Mouse (Mus musculus) retina, embryonic 14.5 days (tissue): ENCODE measurements at regions not wholly inside any gene's neighbourhood (a gene's known extent, or its start where the extent isn't known, plus 50 kb on each side); places are given as distances from the start of the nearest gene placed in this dataset.

Source experiments
- DNase-seq: peaks from one replicate; pipeline ENCODE4 v3.0.0-alpha.2; 2015; ENCODE audit warnings: low spot score

DNA sequence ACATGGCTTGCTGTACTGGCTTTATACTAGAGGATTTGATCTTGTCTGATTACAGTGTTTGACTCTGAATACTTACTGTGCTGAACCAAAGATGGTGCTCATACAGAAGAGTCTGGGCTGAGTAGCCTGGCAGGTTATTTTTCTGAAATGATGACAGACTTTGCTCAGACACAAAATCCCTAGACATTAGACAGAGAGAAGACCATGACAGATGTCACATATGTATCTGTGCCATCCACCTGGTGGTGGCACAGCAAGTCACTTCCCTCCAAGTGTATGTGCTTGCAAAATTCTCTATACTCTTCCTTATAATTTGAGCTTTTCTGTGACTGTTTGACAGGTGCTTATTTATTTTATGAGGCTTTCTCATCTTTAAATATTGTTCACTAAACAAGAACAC is 80.7 kb downstream of the Gm7361 start:
- no peak for DNase-seq

DNA sequence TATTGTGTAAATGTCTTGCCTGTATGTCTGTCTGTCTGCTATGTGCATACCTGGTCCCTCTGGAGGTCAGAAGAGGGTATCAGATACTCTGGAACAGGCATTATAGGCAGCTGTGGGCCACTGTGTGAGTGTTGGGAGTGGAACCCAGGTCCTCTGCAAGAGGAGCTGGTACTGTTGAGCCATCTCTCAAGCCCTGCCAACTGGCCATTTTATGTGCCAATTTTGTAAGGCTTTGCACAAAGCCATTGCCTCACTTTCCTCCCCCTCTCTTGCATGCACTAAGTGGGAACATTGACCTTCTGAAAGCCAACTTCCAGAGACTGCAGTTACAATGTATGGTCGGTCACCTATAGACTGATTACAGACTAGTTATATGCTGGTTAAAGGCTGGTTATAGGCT is 81.8 kb downstream of the Gm7361 start:
- DNase-seq = no peak

DNA sequence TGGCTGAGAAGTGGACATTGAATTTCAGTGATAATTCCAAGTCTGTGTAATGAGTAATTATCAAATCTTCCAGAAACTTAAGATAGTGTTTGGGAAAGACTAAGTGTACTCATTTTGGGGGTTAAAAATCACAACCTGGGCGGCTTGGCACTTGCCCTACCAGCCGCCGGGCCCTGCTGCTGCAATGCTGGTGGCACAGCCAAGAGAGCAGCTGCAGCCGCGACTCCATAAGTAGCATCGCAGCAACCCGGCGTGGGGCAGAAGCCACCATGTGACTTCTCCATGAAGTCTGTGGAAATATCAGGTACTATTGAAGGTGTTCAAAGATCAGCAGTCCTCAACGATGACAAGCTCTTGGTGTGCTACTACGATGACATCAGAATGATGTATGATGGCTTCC is 97.7 kb downstream of the Gm7361 start:
- no peak for DNase-seq

DNA sequence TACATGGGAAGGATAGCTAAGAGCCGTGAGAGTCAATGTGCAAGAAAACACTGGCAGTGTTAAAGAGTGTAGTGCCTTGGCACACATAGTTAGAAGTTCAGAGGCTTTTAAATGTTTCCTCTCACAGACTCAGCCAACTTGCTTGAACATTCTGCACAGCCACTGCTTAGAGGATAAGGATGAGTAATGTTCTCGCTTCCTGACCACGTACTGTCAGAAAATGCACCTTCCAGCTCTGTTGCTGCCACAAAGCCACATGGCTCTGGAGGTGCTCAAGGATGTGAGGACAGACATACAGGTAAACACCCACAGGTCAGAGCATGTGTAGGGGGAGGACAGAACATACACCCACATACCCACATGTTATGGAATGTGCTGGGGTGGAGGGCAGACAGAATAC is 101.6 kb downstream of the Gm7361 start:
- DNase-seq = no peak

DNA sequence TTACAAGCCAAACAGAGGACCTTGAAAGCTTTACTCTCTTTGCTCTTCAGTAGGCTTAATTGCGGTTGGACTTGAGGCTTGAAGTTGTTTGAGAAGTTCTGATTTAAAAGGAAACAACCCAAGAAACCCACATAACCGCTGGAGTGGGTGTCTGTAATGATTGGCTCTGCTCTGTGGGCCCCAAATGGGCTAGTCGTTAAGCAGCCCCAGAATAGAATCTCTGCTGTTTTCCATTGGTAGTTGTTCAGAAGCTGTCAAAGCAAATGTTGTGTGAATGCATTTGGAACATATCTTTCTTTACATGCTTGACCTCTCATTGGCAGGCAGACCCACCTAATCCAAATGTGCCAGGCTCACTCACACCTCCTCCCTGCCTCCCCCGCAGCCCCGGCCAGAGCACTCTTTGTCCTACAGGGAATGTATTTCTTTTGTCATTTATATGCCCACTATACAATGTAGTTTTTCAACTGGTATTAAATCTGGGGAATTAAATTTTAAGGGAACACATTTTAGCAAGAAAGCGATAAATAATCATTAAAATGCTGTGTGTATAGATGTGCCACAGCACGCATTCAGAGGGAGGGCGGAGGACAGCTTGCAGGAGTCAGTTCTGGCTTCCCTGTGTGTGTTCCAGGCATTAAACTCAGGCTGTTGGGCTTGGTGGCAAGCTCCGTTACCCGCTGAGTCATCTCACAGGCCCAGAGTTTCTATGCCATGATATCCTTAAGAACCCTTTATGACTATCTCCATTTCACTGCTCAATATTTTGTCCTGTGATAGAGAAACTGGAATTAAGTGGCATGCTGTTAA is 116.9 kb downstream of the Gm7361 start:
- no peak for DNase-seq

DNA sequence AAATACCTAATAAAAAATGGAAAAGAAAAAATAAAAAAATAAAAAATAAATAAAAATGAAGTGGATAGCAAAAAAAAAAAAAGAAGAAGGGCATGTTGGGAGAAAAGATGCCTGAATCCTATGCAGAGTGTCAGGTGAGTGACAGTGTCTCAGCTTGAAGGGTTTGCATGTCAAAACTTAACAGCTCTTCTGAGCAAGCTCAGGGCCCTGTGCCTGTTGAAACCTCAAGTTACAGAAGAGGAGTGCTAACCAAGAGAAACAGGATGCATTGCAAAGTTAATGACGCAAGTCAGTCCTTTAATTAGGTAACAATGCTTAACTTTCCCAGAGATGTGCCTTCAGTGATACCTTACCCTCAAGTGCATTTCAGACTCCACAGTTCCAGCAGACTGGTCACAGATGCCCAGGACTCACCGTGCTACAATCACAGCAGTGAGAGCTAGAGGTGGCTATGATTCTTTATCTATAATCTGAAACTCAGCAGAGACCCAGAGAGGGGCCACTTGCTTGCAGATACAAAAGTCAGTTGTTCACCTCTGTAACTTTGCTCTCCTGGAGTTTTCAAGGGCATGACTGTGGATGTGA is 149.7 kb downstream of the Gm7361 start:
- no peak for DNase-seq

DNA sequence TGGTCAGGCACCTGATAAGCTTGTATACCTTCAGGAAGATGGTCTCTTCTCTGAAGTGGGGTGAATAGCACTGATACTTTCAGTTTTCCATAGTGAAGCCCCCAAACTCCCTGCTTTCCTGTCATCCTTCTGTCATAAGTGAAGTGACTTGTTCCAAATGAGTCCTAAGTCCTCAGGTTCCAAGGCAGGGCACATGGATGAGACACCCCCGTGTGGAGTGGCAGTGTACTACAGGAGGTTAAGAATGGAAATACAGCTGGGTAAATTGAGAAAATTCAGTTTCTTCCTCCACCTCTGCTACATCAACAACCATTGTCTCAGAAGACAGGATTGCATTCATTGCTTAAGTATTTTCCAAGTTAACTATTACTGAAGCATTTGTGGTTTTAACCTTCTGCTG is 155.7 kb downstream of the Gm7361 start:
- DNase-seq = peak; percentile 12

DNA sequence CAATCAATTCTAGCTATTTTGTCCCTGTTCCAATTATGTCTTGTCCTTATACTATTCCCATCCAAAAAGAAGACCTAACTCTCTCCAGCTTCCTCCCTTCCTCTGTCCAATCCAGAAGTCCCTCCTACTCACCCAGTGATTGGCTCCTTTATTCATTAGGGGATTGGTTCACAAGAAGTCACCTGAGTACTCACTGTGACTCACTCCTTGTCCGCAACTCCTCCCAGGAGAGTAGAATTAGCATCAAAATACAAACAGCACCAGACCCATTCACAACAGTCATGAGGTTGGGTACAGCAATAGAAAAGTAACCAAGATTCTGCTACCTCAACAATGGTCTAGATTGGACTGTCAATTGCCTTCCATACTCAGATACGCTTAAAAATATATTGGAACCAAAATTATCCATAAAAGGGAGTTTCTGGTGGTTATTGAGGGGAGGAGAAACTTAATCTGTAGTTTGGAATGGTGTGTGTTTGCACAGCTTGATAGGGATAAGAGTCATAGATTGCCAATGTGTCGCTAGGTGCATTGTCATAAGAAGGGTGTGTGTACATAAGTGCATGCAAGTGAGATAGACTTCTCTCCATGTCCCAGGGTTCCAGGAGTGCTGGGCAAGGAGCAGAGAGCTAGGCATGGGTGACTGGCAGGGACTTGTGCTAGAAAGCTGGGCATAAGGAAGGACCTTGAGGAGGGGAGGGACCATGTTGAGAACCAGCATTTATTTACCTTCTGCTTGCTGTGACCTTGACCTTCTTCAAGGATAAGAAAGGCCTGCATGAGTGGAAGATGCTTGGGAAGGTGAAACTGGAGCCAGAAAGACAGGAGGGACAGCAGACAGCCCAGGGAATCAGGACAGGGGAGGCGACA is 187.1 kb downstream of the Gm7361 start:
- DNase-seq = no peak

DNA sequence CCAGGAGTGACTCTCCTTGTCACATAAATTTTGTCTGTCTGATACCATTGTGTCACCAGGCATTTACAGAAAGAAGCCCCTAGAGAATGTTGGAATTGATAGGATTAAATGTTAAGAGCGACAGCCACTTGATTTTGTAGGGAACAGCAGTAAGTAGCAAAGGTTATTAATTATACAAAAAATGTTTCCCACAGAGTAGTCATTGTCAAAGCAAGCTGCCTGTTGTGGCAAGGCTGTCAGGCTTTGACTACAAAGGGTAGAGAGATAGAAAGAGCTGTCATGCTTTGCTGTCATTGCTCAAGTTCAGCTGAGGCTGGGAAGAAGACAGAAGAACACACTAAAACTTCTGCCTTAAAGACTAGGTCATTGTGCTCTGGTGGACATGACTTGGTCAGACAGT is 193.8 kb downstream of the Gm7361 start:
- DNase-seq = no peak

DNA sequence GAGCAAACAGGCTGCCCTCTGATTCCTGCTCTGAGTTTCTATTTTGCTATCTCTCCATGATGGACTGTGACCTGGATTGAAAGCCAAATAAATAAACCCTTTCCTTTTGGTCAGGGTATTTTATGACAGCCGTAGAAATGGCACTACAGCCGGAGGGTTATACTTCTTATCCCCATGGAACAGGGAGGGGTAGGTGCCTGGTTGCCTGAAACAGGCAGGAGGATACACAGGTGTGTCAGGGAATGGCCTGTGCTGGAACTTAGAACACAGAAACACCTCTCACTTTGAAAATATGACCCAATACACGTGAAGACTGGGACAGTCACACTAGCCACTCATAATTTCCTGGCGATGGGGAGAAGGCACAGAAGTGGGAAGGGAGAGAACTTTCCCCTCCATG is 200.1 kb downstream of the Gm7361 start:
- no peak for DNase-seq

DNA sequence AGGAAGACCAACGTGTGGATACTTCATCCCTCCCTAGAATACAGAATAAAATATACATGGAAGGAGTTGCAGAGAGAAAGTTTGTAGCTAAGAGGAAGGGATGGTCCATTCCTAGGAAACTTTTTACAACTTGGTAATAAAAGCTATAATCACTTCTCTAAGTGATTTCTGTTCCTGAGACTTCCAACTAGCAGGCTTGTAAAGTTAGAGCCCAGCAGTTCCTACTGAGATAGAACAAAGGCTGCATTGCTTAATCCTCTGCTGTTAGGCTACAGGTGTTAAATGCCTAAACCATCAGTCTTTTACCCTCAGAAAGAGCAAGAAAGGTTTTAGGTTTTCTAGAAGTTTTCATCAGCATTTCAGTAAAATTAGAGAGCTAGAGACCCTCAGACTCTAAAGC is 209.2 kb downstream of the Gm7361 start:
- no peak for DNase-seq

DNA sequence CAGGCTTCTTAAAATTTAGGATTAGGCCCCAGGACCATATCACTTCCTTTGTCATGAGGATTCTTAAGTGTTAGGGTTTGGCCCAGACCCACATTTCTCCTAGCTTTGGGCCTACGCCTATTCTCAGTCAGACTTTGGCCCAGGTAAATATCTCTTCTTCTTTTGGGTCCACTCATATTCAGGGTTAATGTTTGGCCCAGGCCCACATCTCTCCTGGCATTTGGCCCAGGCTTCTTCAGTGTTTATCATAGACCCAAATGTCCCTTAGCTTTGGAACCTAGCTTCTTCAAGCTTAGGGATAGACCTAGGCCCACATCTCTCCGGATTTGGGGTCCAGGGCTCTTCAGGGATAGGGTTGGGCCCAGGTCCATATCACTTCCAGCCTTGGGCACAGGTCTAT is 228.2 kb downstream of the Gm7361 start:
- no peak for DNase-seq

DNA sequence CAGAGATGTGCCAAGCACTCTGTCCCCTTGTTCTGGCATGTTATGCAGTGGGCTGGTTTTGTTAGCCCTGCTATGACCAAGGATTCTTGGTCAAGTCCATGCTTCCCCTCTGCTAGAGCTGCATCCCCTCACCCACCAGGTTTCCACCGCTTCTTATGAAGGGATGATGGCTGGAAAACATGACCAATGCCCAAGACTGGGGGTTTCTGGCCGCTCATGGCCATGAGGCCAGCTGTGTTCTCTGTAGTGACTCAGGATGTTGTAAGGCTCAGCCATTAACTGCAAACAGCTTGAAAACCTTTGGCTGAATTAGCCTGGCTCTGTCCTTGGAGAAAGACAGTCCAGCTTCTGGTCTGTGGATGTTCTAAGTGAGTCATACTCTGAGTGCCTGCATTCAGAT is 236.5 kb downstream of the Gm7361 start:
- DNase-seq = no peak

DNA sequence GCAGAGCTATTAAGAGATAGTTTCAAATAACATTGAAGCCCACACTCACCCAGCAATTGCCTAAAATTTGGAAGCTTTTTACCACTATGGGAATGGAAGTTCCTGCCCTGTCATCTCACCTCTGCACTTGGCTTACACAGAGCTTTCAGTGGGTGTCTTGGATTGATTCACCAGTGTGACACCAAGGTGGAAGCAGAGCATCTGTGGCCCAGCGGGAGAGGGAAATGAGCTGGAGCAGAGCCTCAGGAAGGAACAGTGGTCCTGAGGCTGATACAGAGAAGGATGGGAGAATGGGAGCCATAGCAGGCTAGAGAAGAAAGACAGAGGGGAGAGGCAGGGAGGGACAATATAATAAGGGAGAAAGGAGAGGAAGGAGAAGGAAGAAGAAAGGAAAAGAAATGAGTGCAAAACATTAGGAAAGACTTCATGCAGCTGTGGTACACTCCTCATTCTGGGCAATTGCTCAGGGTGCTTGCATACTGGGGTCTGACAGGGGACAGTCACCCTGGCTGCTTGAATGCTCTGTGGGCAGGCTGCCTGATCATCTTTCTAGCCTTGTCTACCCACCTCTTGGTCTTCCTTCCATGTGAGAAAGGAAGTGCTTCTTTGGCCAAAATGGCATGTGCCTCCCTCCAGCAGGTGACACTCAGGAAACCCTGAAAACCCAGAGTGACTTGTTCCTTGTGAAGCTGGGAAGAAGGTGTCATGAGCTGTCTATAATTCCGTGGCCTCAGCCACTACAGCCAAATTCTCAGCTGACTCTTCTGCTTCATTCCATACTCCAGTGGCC is 240.3 kb downstream of the Gm7361 start:
- DNase-seq = no peak

DNA sequence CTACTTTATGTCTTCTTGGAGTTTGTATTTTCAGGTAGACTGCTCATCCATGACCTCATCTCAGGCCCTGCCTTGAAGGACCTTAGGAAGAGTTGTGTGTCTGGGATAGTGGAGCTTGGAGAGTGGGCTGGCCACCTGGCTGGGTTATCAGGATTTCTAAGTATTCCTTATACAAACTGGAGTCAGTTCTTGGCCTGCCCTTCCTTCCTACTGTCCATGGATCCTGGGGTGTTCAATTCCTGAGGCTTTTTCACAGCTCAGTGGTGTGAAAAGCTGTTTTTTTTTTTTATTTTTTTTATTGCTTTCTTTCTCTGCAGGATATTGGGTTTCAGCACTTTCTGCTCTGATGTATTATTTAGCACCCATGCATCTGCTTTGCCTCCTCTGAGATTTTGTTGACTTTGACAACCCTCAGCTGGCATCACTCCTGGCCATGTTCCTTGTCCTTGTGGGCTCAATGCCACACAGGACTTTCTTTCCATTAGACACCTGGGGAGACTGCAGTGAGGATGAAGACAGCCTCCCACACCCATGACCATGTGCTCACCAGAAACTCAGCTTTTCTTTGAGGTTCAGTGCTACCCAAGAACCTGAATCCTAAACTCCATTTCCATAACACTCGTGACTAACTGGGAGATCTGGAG is 252.2 kb downstream of the Gm7361 start:
- DNase-seq = no peak

DNA sequence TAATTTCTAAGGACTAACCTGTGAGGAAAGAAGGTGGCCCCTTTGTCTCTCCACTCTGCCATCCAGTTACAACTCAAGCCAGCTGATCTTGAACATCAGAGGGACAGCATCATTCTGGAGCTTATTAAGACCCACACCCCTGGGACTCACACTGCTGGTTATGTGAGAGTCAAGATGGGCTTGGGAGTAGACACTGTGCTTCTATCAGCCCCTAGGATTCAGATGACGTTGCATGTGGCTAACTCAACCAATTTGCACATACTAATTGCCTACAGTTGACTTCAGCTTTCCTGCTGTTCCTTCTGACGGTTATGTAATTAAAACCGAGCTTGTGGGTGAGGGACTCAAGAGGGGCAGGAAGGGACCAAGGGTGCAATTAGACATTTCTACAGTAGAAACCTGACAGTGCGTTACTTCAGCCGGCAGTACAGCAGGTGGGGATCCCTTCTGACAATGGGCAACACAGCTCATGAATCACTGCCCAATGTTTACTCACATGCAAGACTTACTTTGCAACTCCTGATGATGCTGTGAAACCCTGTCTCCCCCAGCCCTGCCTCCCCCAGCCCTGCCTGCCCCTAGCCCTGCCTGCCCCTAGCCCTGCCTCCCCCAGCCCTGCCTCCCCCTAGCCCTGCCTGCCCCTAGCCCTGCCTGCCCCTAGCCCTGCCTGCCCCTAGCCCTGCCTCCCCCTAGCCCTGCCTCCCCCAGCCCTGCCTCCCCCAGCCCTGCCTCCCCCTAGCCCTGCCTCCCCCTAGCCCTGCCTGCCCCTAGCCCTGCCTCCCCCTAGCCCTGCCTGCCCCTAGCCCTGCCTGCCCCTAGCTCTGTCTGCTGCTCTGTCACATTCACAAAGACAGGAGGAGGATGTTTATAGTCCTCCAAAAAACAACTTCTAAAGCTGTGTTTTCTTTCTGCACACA is 255.8 kb downstream of the Gm7361 start:
- DNase-seq = no peak

DNA sequence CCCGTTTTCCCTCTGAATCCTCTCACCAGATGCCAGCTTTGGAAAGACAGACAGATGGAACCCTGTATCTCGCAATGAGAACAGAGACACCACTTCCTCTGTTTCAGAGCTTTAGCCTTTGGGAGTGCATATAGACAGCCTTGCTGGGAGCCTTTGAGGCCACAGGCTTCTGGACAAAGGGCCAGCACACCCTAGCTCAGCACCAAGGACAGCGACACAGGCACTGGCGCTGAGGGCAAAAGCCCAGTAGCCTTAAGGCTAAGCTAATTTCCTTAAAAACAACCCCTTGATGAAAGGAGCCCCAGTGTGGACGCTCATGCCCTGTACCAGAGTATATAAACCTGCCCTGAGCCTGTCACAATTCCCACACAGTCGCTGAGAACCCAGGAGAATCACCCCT is 278.1 kb downstream of the Gm7361 start:
- peak; percentile 73 for DNase-seq

DNA sequence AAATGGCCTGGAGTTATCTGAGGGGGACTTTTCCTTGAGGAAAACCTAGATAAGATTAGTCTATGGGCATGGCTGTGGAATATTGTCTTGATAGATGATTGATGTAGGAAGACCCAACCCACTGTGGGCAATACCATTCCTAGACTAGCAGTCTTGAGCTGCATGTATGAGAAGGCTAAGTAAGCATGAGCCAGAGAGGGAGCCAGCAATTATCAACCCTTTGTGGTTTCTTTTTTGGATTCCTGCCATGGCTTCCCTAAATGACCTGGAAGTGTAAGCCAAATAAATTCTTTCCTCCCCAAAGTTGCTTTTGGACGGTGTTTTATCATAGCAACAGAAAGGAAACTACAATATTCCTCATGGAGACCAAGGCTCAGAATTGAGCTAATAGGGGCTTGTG is 253.7 kb upstream of the Dpp6 start:
- DNase-seq = no peak

DNA sequence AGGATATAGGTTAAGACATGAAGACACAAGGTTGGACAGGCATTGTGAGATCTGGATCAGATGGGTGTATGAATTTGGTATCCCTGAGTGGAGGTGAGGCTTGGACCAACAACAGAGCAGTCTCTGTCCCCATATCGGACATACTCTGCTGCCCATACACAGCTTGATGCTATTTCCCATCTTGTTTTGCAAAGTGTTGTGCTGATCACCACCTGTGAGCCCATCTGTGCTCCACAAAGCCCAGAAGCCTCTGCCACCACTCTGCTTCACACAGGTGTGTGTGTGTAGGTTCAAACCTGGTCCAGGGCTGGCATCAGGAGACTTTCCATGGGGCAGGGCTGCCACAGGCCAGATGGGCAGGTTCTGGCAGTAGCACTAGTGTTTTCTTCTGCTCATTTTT is 252.9 kb upstream of the Dpp6 start:
- DNase-seq = no peak

DNA sequence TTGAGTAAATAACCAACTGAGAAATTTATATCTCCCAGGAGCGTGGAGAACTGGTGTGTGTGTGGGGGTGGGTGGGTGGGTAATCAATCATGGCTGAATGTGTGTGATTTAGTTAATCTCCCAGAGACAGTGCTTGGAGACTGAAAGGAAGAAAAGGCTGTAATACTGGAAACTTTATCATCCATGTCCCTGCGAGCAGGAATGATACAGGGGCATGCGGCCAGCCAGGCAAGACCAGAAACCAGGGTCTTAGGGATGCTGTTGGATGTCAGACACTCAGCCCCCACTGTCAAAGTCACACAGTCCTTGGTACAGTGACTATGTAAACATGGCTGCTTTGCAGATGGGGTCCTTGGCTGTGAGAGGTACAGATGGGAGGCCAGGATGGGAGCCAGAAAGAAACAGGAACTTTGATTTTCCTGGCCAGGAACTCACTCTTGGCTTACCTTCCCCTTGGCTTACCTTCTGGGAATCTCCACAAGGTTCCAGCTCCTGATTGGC is 244.3 kb upstream of the Dpp6 start:
- no peak for DNase-seq
